ENCODE assay signal across 20 mouse cellular contexts in genomic region chr15:79344627-79345026, GRCm38 (mm10). TPM values are rescaled to one million over a fixed set of nuclear protein-coding genes. Genes with fewer than 3 reads are reported as not detected.
"Had no signal": no experiment of that assay in that cellular context is flagged by ENCODE, and none has a peak within 500 bp of the region (broad histone marks: within the 10 kb centered on the region; RNA-seq: fewer than 3 reads in every experiment).

No protein-coding gene starts in this region.

- DNase-seq: gastrocnemius, adult 2 months; gastrocnemius, postnatal 10 days; gastrocnemius, postnatal 25 days; heart, adult 18-20 months; heart, postnatal 10 days; heart, postnatal 4 days had no signal

- H3K27me3 ChIP-seq: heart, embryonic 12.5 days; intestine, embryonic 15.5 days had no signal

- H3K9ac ChIP-seq: heart, embryonic 12.5 days; hindbrain, embryonic 12.5 days; hindbrain, embryonic 14.5 days; intestine, embryonic 15.5 days; limb, embryonic 12.5 days; liver, embryonic 12.5 days; liver, embryonic 14.5 days had no signal

- H3K36me3 ChIP-seq: heart, embryonic 10.5 days; heart, embryonic 12.5 days; hindbrain, embryonic 10.5 days; hindbrain, embryonic 12.5 days; intestine, embryonic 15.5 days; limb, embryonic 10.5 days; limb, embryonic 12.5 days; liver, embryonic 12.5 days had no signal

- H3K27ac ChIP-seq: gastrocnemius, adult 2 months; heart, embryonic 10.5 days; hindbrain, embryonic 10.5 days; hindbrain, embryonic 12.5 days; hindbrain, embryonic 14.5 days; intestine, embryonic 15.5 days; kidney, postnatal 0 days; layer of hippocampus, adult 2 months; left cerebral cortex, adult 2 months; limb, embryonic 10.5 days; limb, embryonic 12.5 days; liver, embryonic 12.5 days; liver, embryonic 14.5 days had no signal

- H3K4me3 ChIP-seq: gastrocnemius, adult 2 months; heart, embryonic 10.5 days; heart, embryonic 12.5 days; hindbrain, embryonic 10.5 days; hindbrain, embryonic 12.5 days; intestine, embryonic 15.5 days; layer of hippocampus, adult 2 months; left cerebral cortex, adult 2 months; limb, embryonic 10.5 days; limb, embryonic 12.5 days; liver, embryonic 12.5 days had no signal

RNA-seq across cellular contexts. Expression of gene Baiap2l2, which starts 59.3 kb away (rescaled TPM):
- total RNA-seq: granulocyte monocyte progenitor cell, adult 5-6 weeks had no signal
